Mouse (Mus musculus) G1E (cell line): ENCODE measurements around the gene Jazf1.

Experiments used
- CTCF ChIP-seq: IDR thresholded peaks from 2 replicates; pipeline ENCODE4 v1.5.1; 2012; ENCODE audit warnings: low read depth, low read length, inconsistent platforms, mixed read lengths
- TAL1 ChIP-seq: conservative IDR thresholded peaks from 2 replicates; pipeline ENCODE4 v1.6.1; 2012; ENCODE audit warnings: low read depth, low read length, inconsistent platforms, mixed read lengths

GRCm38 (mm10) chr6:52818041-52818440 lies 250.4 kb downstream of the Jazf1 start:
- TF ChIP-seq CTCF: no peak
- no peak for TF ChIP-seq TAL1
